Mouse (Mus musculus) embryonic facial prominence, embryonic 12.5 days (tissue): ENCODE data around the gene Zfp541. TPM values are rescaled to one million over a fixed set of nuclear protein-coding genes. Genes with fewer than 3 reads are reported as not detected.

Experiments used
- ATAC-seq: fragments of 200-750 bp; cut with Nextera tagmentation; 2 replicates; pipeline ENCODE4 v1.8.0; 2017; ENCODE audit not compliant: insufficient number of reproducible peaks, insufficient read depth, low FRiP score, low TSS enrichment
- H3K27ac ChIP-seq: fragments of 300-500 bp; sonication (generic); 2 replicates; pipeline ENCODE4 v1.5.1; 2016; ENCODE audit warnings: mild to moderate bottlenecking
- H3K27me3 ChIP-seq: fragments of 300-500 bp; sonication (generic); 2 replicates; pipeline ENCODE4 v1.6.1; 2016; ENCODE audit warnings: mild to moderate bottlenecking, moderate library complexity
- H3K36me3 ChIP-seq: fragments of 300-500 bp; sonication (generic); 2 replicates; pipeline ENCODE4 v1.6.1; 2016; ENCODE audit warnings: mild to moderate bottlenecking
- H3K4me1 ChIP-seq: fragments of 300-500 bp; sonication (generic); 2 replicates; pipeline ENCODE4 v1.6.1; 2016
- H3K4me2 ChIP-seq: fragments of 300-500 bp; sonication (generic); replicated peaks from 2 replicates; pipeline ENCODE4 v1.6.1; 2016; ENCODE audit warnings: mild to moderate bottlenecking, moderate library complexity
- H3K4me3 ChIP-seq: fragments of 300-500 bp; sonication (generic); 2 replicates; pipeline ENCODE4 v1.5.1; 2016; ENCODE audit warnings: mild to moderate bottlenecking
- H3K9ac ChIP-seq: fragments of 300-500 bp; sonication (generic); 2 replicates; pipeline ENCODE4 v1.6.1; 2016; ENCODE audit warnings: mild to moderate bottlenecking, moderate library complexity
- H3K9me3 ChIP-seq: fragments of 300-500 bp; sonication (generic); 2 replicates; pipeline ENCODE4 v1.6.1; 2016; ENCODE audit warnings: mild to moderate bottlenecking, moderate library complexity
- WGBS: fragments of 180-500 bp; shearing (Covaris S2); methylation state at CpG from one replicate; pipeline ENCODE4 v1.1.7; 2016; 5-methylcytosine and 5-hydroxymethylcytosine counted together
- polyA plus RNA-seq: library from polyadenylated mRNA; unstranded; fragments of >200 nt; fragmentation: Nextera tagmentation; extraction: Ambion mirVana; gene quantifications from 2 replicates; pipeline ENCODE4 v1.2.1, GENCODE M21; 2016

Gene Zfp541
- polyA plus RNA-seq, 1 experiment from 2014 or later, result 0.18 TPM

DNA sequence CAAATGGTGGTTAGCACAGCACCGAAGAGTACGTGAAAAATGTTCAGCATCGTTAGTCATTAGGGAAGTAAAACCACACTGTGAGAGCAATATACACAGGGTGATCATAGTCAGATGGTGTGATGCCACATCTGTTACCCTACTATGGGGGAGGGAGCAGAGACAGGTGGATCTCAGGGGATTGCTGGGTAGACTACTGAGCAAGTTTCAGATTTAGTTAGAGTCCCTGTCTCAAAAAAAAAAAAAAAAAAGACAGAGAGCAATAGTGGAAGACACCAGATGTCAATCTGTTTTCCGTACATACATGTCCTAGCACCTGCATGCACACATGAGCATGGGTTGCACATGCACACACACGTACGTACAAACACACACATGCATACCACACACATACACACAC, 5.9 kb upstream of the Zfp541 start:
- no peak for ATAC-seq
- WGBS, result 91% methylated on average over 6 of the region's 6 CpGs
- H3K9ac ChIP-seq, result no peak overlapping the region
- H3K9me3 ChIP-seq, result no peaks in the 10 kb centered on the region
- no peak overlapping the region for H3K4me2 ChIP-seq
- H3K4me3 ChIP-seq, result no peak overlapping the region
- H3K36me3 ChIP-seq, result no peaks in the 10 kb centered on the region
- no peaks in the 10 kb centered on the region for H3K27me3 ChIP-seq
- H3K27ac ChIP-seq, result no peak overlapping the region
- peaks cover 7% of the 10 kb centered on the region; the same call in 1 of the 2 replicates for H3K4me1 ChIP-seq

DNA sequence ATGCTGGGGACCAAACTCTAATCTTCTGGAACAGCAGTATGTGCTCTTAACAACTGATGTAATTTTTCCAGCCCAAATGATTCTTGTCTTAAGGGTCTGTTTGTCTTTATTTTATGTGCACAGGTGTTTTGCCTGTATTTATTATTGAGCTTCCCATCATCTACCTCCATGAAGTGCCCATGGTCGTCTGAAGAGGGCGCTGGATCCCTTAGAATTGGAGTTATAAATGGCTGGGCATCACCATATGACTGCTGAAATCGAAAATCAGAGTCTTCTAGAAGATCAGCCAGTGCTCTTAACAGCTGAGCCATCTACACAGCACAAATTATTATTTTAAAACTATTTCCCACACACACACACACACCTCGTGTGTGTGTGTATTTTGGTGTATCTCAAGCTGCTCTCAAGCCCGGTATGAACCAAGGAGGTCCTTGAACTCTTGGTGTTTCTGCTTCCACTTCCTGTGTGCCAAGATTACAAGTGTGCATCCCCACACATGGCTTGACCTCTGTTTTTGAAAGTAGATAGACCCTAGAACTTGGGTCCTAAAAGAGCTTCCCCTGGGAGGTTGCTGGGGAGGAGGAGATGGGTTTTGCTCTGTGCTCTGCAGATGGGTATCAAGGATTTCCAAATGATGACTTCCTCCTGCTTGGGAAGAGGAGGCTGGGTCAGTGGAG, 5.0 kb upstream of the Zfp541 start:
- Histone ChIP-seq H3K27ac (no peak overlapping the region), H3K9ac (no peak overlapping the region), H3K4me2 (no peak overlapping the region), H3K9me3 (0 out of 2 replicates have a peak, but pooled peaks cover 5% of the 10 kb centered on the region), H3K4me3 (no peak overlapping the region), H3K36me3 (no peaks in the 10 kb centered on the region), H3K27me3 (peaks cover 9% of the 10 kb centered on the region), H3K4me1 (0 out of 2 replicates have a peak, but pooled peaks cover 5% of the 10 kb centered on the region)
- no peak for ATAC-seq
- 21% methylated on average over 5 of the region's 5 CpGs for WGBS

GRCm38 (mm10) chr7:16057136-16057534, 4.5 kb upstream of the Zfp541 start:
- Histone ChIP-seq H3K4me2 (no peak overlapping the region), H3K4me1 (no peaks in the 10 kb centered on the region), H3K36me3 (no peaks in the 10 kb centered on the region), H3K27ac (no peak overlapping the region), H3K4me3 (no peak overlapping the region), H3K9ac (no peak overlapping the region), H3K9me3 (peaks cover 9% of the 10 kb centered on the region; the same call in 1 of the 2 replicates), H3K27me3 (peaks cover 14% of the 10 kb centered on the region)
- no peak for ATAC-seq
- 60% methylated on average over 2 of the region's 2 CpGs for WGBS

GRCm38 (mm10) chr7:16062099-16062420, 446 bp downstream of the Zfp541 start:
- WGBS, result 66% methylated on average over 15 of the region's 15 CpGs
- peaks cover 9% of the 10 kb centered on the region; the same call in 1 of the 2 replicates for H3K9me3 ChIP-seq

DNA sequence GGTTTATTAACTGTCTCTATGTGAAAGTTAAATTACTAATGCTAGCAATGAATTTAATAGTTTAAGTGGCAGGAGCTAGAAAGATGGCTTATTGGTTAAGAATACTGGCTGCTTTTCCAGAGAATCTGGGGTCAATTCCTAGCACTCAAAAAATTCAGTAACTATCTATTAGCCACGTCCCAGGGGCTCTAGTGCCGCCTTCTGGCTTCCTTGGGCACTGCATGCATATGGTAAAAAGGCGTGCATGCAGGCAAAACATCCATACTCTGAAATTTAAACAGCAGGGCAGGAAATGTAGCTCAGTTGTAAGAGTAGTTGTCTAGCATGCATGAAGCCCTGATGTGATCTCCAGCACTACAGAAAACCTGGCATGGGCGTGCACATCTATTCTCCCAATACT, 1.9 kb downstream of the Zfp541 start:
- H3K4me2 ChIP-seq, result no peak overlapping the region
- H3K27ac ChIP-seq, result no peak overlapping the region
- H3K9ac ChIP-seq, result no peak overlapping the region
- peaks cover 9% of the 10 kb centered on the region; the same call in 1 of the 2 replicates for H3K9me3 ChIP-seq
- no peaks in the 10 kb centered on the region for H3K36me3 ChIP-seq
- no peaks in the 10 kb centered on the region for H3K4me1 ChIP-seq
- no peak overlapping the region for H3K4me3 ChIP-seq
- peaks cover 15% of the 10 kb centered on the region for H3K27me3 ChIP-seq
- 32% methylated on average over 4 of the region's 4 CpGs for WGBS
- no peak for ATAC-seq

More at GRCm38 (mm10) chr7:16062099-16062420, 446 bp downstream of the Zfp541 start:
- Histone ChIP-seq H3K36me3 (no peaks in the 10 kb centered on the region), H3K4me2 (no peak overlapping the region), H3K4me1 (no peaks in the 10 kb centered on the region), H3K4me3 (no peak overlapping the region), H3K27ac (no peak overlapping the region), H3K9ac (no peak overlapping the region), H3K27me3 (peaks cover 15% of the 10 kb centered on the region)
- no peak for ATAC-seq

DNA sequence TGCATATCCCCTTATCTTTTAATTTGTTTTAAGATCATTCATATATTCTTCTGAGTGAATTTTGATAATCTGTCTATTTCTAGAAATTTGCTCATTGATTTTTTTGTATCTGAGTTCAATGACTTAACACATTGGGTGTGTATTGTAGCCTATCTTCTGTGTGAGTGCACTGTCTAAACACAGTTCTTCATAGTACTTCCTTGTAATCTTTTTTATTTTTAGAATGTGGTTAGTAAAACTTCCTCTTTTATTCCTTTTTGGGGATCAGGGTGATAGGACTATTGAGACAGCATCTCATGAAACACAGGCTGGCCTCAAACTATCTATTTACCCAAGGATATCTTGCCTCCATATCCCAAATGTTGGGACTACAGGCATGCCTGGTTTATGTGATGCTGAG, 9.2 kb downstream of the Zfp541 start:
- no peak overlapping the region for H3K27ac ChIP-seq
- no peaks in the 10 kb centered on the region for H3K4me1 ChIP-seq
- no peak for ATAC-seq
- H3K9me3 ChIP-seq, result no peaks in the 10 kb centered on the region
- no peak overlapping the region for H3K4me2 ChIP-seq
- H3K9ac ChIP-seq, result no peak overlapping the region
- H3K27me3 ChIP-seq, result no peaks in the 10 kb centered on the region; the same call in 1 of the 2 replicates
- H3K36me3 ChIP-seq, result no peaks in the 10 kb centered on the region
- no peak overlapping the region for H3K4me3 ChIP-seq

DNA sequence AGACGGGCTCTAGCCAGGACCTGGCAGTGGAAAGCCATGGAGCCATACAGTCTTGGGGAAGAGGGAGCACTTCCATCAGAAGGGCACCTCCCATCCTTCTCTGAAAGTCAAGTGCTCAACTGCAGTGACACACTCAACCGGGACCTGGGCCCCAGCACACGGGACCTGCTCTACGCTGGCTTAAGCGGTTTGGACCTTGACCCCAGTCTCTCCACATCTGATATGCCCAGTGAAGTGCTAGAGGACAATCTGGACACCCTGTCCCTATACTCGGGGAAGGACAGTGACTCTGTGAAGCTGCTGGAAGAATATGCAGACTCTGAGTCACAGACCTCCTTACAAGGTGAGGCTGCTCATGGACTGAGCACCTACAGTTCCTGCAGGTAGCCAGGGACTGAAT, 10.3 kb downstream of the Zfp541 start:
- no peaks in the 10 kb centered on the region for H3K4me1 ChIP-seq
- ATAC-seq, result no peak
- H3K27me3 ChIP-seq, result no peaks in the 10 kb centered on the region; the same call in 1 of the 2 replicates
- H3K9me3 ChIP-seq, result no peaks in the 10 kb centered on the region
- 86% methylated on average over 6 of the region's 6 CpGs for WGBS
- no peaks in the 10 kb centered on the region for H3K36me3 ChIP-seq
- no peak overlapping the region for H3K27ac ChIP-seq
- H3K4me2 ChIP-seq, result no peak overlapping the region
- no peak overlapping the region for H3K9ac ChIP-seq
- H3K4me3 ChIP-seq, result no peak overlapping the region

GRCm38 (mm10) chr7:16079947-16080346, 18.3 kb downstream of the Zfp541 start:
- Histone ChIP-seq H3K27ac (no peak overlapping the region), H3K36me3 (no peaks in the 10 kb centered on the region), H3K9ac (no peak overlapping the region), H3K27me3 (peaks cover 3% of the 10 kb centered on the region; the same call in 1 of the 2 replicates), H3K4me1 (no peaks in the 10 kb centered on the region), H3K9me3 (no peaks in the 10 kb centered on the region), H3K4me3 (no peak overlapping the region), H3K4me2 (no peak overlapping the region)
- WGBS, result 70% methylated on average over 1 of the region's 1 CpGs
- ATAC-seq, result no peak

- Histone ChIP-seq H3K4me1 (no peaks in the 10 kb centered on the region), H3K4me3 (no peak overlapping the region), H3K4me2 (no peak overlapping the region), H3K9me3 (no peaks in the 10 kb centered on the region), H3K9ac (no peak overlapping the region), H3K27me3 (peaks cover 3% of the 10 kb centered on the region; the same call in 1 of the 2 replicates), H3K27ac (no peak overlapping the region), H3K36me3 (no peaks in the 10 kb centered on the region)
- WGBS, result 76% methylated on average over 4 of the region's 4 CpGs
- no peak for ATAC-seq
These were observed 19.0 kb downstream of the Zfp541 start for GRCm38 (mm10) chr7:16080581-16080980.

GRCm38 (mm10) chr7:16083361-16083760, 21.7 kb downstream of the Zfp541 start:
- 63% methylated on average over 4 of the region's 4 CpGs for WGBS
- Histone ChIP-seq H3K36me3 (no peaks in the 10 kb centered on the region), H3K9me3 (no peaks in the 10 kb centered on the region), H3K4me1 (no peaks in the 10 kb centered on the region), H3K9ac (no peak overlapping the region), H3K4me2 (no peak overlapping the region), H3K27me3 (0 out of 2 replicates have a peak, but pooled peaks cover 3% of the 10 kb centered on the region), H3K27ac (no peak overlapping the region), H3K4me3 (no peak overlapping the region)
- ATAC-seq, result no peak

GRCm38 (mm10) chr7:16087587-16087986, 26.0 kb downstream of the Zfp541 start:
- H3K4me3 ChIP-seq, result no peak overlapping the region
- no peak overlapping the region for H3K9ac ChIP-seq
- WGBS, result 79% methylated on average over 2 of the region's 2 CpGs
- 0 out of 2 replicates have a peak, but pooled peaks cover 3% of the 10 kb centered on the region for H3K27me3 ChIP-seq
- no peaks in the 10 kb centered on the region for H3K9me3 ChIP-seq
- H3K4me1 ChIP-seq, result no peaks in the 10 kb centered on the region
- no peak overlapping the region for H3K27ac ChIP-seq
- no peak overlapping the region for H3K4me2 ChIP-seq
- no peak for ATAC-seq
- H3K36me3 ChIP-seq, result no peaks in the 10 kb centered on the region

GRCm38 (mm10) chr7:16094592-16094991, 33.0 kb downstream of the Zfp541 start:
- no peaks in the 10 kb centered on the region for H3K36me3 ChIP-seq
- no peak for ATAC-seq

More at GRCm38 (mm10) chr7:16094592-16094991, 33.0 kb downstream of the Zfp541 start:
- no peaks in the 10 kb centered on the region for H3K9me3 ChIP-seq
- no peak overlapping the region for H3K27ac ChIP-seq
- WGBS, result 73% methylated on average over 3 of the region's 3 CpGs
- H3K4me3 ChIP-seq, result no peak overlapping the region
- H3K9ac ChIP-seq, result no peak overlapping the region
- H3K4me1 ChIP-seq, result peaks cover 9% of the 10 kb centered on the region
- no peaks in the 10 kb centered on the region for H3K27me3 ChIP-seq
- H3K4me2 ChIP-seq, result no peak overlapping the region
